Mouse (Mus musculus) gastrocnemius, postnatal 25 days (tissue): ENCODE data around the gene 4930572O03Rik. TPM values are rescaled to one million over a fixed set of nuclear protein-coding genes. Genes with fewer than 3 reads are reported as not detected.
"Not testable (repeated sequence)": the region's sequence is repeated elsewhere in the genome, so short reads cannot be mapped to it uniquely, and the experiment has no call there.

Experiments used
- DNase-seq: peaks from one replicate; pipeline ENCODE4 v3.0.0; 2022
- long read RNA-seq, 2 experiments: library from polyadenylated mRNA; stranded (forward); transcript quantifications; one replicate each; pipeline ENCODE4 v2.0.0; 2021
- total RNA-seq, 2 experiments: library from RNA; stranded (reverse); gene quantifications; 1 replicate in 1 of 2; 2 replicates in 1 of 2; pipeline ENCODE4 v1.2.3; 2021

Gene 4930572O03Rik
- total RNA-seq: not detected
- long read RNA-seq, experiment 1: 0 reads
- long read RNA-seq, experiment 2: 0 reads

DNA sequence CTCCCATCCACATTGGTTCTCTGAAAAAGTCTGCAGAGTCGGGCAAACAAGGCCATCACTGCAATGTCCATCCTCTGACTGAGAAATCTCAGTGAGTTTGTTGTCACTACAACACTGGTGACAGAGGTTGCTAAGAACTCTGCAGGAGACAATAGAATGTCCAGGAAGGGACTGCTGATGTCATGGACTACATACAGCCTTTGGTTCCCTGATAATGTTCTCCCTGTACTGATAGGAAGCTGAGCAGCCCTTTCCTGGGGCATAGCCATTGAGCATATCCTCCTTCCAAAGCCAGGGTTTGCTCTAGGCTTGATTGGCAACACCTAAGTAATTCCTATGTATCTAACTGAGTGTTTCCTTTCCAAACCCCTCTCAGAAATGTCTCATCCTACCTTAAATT, at the start of gene 4930572O03Rik:
Gene 4930572O03Rik (minus strand): TSS at position 101 of the 400 bp plus-strand sequence.
- not testable (repeated sequence) for DNase-seq

DNA sequence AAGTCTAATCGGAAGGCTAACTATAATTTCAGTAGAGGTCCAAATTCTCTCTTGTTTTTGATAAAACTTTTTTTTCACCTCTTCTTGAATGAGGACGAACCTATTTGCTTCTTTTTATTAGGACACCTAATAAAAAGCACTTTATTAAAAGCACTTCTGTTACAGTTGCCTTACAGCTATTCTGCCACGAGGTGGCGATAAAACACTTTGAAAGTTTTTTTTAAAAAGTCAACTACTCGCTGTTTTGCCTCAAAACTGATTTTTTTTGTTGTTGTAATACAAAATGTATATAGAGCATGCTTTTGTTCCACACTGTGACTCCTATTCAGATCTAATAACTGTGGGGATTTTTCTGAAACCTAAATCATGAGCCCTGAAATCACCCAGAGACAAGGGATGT, 46.0 kb upstream of the 4930572O03Rik start:
- not testable (repeated sequence) for DNase-seq

DNA sequence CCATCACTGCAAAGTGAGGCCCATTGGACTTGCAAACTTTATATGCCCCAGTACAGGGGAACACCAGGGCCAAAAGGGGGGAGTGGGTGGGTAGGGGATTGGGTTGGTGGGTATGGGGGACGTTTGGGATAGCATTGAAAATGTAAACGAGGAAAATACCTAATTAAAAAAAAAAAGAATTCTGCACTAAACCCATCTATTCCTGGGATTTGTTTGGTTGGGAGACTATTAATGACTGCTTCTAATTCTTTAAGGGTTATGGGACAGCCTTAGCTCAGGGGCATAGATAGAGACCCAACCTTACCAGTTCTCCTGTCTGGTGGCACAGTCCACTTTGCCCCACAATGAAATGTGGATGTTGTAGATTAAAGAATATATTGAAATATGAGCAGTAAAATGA, 40.9 kb upstream of the 4930572O03Rik start:
- DNase-seq: not testable (repeated sequence)

DNA sequence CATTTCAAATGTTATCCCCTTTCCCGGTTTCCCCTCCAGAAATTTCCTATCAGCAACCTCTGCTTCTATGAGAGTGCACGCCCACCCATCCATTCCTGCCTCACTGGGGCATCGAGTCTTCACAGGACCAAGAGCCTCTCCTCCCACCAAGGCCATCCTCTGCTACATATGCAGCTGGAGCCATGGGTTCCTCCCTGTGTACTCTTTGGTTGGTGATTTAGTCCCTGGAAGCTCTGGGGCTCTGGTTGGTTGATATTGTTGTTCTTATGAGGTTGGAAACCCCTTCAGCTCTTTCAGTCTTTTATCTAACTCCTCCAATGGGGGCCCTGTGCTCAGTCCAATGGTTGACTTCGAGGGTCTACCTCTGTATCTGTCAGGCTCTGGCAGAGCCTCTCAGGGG, 35.0 kb upstream of the 4930572O03Rik start:
- not testable (repeated sequence) for DNase-seq

DNA sequence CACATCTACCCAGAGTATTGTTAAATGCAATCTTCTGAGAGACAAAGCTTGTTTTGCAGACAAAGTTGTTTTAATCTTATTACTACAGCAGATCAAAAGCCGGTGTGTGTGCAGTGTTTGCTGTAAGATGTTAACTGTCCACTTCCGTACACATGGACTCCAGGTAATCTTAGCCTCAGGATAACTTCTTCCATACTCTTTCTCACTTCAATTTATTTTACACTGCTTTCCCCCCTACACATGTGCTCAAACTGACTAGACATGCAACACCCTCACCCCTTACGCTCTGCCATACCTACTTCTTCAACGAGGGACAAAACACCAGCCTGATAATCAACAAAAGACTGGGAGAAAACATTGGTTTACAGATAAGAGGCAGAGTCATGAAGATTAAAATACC, 34.0 kb upstream of the 4930572O03Rik start:
- not testable (repeated sequence) for DNase-seq

DNA sequence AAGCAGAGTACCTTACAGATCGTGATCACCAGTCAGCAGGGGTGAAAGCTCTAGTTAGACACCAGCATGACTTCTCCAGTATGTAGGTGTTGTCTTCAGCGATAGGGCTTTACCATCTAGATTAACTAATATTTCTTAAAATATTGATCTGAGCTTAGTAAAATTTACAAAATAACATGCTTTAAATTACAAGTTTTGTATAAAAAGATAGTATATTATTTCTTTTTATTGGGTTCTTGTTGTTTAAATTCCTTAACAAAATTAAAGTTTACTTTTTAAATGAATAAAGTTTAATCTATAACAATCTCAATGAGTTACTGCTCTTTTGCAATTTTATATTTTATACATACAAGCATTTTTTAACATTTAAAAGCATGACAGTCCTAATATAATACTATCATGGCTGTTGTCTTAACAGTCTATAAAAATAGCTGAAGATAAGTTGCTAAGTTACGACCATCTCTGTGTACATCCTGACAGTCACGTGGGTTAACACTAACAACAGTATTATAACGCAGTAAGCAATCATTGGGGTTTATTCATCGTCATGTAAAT, 32.9 kb upstream of the 4930572O03Rik start:
- DNase-seq: not testable (repeated sequence)

DNA sequence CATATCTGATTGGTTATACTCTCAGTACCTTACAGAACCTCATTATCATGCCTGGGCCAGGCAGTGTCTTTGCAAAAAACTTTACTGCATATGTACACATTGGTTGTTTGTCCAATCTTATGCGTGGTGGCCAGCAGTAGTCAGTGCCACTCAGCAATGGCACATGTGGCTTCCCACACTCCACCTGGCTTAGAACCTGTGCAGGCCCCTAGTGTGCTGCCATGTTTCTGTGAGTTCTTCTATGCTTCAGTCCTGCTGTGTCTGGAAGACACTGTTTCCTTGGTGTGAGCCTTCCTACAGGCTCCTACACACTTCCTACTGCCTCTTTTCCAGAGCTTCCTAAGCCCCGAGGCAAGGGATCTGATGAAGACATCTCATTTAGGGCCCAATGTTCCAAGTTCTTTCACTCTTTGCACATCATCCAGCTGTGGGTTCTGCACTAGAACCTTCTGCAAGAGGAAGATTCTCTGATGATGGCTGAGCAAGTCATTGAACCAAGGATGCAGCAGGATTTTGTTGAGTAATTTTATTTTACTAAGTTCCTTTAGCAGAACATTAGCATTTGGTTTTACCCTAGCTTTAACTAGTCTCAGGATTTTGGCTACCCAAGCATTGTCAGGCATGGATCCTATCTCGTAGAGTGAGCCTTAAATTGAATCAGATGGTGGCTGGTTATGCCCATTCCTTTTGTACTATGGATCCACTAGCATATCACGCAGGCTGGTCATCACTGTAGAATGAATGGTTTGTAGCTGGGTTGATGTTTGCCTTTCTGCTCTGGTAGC, 32.2 kb upstream of the 4930572O03Rik start:
- not testable (repeated sequence) for DNase-seq

DNA sequence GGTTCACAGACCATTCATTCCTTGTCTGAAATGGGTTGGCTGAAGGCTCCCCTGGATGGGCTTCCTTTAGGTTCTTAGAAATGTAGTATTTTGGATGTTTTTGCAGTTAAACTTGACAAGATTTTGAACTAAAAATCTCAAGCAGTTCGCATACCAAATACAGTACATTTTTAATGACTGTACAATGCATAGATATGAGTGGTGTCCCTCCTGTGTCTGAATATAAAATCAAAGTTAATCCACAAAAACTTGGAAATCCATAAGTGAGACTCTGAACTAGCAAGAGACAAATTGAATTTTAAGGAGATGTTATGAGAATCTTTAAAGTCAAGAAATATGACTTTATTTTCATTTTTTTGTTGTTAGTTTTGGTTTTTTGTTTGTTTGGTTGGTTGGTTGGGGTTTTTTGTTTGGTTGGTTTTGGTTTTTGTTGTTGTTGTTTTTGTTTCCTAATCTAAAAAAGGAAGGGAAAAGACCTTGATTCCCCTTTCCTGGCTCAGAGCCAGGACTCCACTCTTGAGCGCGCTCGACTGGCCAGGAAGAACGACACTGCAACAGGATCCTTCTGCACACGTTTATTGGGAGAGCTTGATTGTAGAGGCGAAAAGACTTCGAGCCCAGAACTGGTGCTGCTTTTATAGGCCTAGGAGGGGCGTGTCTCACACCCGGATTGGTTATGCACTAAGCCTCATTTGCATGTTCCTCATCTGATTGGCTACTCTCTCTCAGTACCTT, 24.6 kb upstream of the 4930572O03Rik start:
- not testable (repeated sequence) for DNase-seq

DNA sequence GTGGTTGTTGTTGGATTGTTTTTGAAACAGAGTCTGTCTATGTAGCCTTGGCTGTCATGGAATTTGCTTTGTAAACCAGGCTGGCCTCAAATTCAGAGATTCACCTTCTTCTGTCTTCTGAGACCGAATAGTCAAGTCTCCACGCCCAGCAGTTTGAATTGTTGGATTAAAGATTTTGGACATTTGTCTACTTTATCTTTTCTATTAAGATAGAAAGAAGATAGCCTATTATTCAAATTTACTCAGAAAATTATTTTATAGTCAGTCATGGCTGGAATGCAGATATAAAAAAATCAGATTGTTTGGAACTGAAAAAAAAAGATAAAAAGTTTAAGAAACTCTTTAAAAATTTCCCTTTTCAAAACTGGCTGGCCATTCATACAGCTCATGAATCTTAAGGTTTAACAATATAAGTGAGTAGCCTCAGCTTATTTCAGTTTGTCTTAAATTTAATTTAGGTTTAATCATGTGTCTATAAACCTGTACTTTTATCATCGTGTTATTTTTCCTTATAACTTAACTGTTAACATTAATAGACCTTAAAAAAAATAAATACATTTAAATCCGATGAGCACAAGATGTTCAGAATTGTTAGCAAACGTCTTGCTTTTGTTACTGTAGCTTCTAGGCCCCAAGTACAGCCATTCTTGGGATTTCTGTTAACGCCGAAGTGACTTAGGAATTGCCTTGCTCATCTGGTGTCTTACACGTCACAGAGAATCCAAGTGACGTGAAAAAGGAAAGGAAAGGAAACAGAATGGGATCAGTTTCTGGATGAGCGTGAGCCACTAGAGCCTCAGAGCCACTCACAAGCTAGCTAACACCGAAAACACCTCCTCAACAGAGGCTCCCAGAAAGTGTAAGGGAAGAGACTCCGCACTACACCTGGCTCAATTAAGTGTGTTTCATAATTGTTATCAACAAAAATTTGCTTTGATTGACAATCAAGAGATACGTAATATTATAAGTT, 23.4 kb upstream of the 4930572O03Rik start:
- not testable (repeated sequence) for DNase-seq

DNA sequence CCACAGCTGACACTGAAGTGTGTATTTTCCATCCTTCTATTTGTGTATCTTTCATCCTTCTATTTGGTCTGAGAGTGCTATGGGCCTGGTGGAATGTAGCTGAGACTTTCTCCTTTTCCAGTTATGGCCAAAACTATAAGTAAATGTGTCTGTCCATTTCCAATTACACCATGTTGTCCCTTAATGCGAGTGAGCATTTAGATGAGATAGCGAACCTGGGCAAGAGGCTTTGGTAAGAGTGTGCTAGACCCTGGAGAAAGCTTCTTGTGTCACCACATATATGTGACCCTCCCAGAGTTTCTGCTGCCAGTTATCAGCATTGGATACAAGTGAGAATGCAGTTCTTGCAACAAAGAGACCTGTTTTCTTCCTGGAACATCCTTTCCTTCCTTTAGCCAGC, 22.0 kb upstream of the 4930572O03Rik start:
- DNase-seq: not testable (repeated sequence)

DNA sequence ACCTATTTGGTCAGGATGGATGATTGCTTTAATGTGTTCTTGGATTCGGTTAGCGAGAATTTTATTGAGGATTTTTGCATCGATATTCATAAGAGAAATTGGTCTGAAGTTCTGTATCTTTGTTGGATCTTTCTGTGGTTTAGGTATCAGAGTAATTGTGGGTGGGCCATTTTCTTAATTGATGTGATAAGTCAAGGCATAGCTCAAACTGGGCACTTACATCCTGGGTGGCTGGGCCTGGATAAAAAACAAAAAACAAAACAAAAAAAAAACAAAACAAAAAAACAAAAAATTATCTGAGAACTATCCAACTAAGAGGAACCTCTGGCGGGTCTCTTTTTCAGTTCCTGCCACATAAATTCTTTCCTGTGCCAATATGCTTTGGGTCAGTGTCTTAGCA, 20.9 kb upstream of the 4930572O03Rik start:
- not testable (repeated sequence) for DNase-seq

DNA sequence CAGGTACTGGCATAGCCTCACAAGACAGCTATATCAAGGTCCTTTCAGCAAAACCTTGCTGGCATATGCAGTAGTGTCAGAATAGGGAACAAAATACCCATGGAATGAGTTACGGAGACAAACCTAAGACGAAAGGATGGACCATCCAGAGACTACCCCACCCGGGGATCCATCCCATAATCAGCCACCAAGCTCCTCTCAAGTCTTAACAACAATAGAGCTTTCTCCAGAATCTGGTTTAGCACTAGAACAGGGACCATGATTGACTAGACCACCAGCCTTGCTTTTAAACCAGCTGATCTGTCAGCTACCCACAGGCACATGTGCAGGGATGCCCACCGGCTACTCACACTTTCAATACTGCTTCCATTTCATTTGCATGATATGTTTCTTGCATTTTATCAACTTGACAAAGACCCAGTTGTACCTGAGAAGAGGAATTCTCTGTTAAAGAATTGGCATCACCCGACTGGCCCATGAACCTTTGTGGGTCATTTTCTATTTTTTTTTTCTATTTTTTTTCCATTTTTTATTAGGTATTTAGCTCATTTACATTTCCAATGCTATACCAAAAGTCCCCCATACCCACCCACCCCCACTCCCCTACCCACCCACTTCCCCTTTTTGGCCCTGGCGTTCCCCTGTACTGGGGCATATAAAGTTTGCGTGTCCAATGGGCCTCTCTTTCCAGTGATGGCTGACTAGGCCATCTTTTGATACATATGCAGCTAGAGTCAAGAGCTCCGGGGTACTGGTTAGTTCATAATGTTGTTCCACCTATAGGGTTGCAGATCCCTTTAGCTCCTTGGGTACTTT, 17.8 kb upstream of the 4930572O03Rik start:
- not testable (repeated sequence) for DNase-seq

DNA sequence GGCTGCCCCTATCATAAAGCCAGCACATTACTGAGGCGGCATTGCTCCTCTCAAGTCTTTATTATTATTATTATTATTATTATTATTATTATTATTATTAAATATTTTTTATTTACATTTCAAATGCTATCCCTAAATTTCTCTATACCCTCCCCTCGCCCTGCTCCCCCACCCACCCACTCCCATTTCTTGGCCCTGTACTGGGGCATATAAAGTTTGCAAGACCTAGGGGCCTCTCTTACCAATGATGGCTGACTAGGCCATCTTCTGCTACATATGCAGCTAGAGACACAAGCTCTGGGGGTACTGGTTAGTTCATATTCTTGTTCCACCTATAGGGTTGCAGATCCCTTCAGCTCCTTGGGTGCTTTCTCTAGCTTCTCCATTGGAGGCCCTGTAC, 17.1 kb upstream of the 4930572O03Rik start:
- DNase-seq: not testable (repeated sequence)

DNA sequence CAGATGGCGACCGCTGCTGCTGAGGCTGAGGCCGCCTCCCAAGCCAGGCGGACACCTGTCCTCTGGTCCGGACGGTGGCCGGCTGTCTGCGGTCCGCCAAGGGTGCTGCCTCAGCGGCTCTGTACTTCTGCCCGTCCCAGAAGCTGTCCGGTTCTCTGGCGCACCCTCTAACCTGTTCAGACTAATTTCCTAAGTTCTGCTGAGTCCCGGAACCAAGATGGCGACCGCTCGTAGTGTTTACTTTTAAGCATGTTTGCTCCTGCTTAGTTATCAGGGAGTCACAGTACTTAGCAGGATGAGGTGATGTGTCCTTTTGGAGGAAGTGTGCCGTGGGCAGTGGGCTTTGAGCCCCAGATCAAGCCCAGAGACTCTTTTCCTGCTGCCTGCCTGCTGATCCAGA, 13.9 kb upstream of the 4930572O03Rik start:
- not testable (repeated sequence) for DNase-seq

DNA sequence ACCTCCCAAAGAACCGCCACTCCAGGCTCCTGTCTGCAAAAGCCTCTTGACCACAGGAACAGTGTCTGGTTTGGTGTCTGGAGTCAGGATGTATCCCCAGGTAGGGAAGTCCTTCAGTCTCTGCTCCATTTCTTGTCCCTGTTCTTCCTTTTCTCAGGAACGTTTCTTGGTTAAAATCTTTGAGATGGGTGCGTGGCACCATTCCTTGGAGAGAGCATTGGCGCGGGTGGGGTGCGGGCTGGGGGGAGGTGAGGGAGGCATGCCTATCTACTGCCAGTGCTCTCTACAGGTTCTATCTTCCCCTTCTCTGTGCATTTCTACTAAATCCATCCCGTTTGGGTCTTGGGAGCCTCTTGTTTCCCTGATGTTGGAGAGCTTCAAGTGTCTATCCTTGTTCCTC, 7.0 kb upstream of the 4930572O03Rik start:
- DNase-seq: not testable (repeated sequence)

DNA sequence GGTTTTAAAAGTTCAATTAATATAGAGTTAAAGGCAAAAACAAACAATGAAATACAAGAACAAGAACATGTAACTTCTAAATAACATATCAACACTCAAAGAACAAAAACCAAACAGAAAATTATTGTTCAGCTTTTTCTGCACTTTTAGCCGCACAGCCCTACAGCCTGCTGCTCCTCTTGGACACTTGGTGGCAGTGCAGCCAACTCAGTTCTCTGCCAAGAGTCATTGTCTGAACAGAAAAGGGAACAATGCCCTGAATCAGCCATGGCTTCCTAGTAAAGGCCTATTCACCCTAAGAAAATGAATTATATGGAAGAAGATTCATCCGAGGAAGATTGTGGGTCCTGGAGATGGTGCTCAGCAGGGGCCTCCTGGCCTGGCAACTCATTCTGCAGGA, 4.5 kb downstream of the 4930572O03Rik start:
- not testable (repeated sequence) for DNase-seq

DNA sequence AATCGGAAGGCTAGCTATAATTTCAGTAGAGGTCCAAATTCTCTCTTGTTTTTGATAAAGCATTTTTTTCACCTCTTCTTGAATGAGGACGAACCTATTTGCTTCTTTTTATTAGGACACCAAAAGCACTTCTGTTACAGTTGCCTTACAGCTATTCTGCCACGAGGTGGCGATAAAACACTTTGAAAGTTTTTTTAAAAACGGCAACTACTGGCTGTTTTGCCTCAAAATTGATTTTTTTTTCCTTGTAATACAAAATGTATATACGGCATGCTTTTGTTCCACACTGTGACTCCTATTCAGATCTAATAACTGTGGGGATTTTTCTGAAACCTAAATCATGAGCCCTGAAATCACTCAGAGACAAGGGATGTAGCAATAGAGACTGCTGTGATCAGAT, 11.2 kb downstream of the 4930572O03Rik start:
- not testable (repeated sequence) for DNase-seq

DNA sequence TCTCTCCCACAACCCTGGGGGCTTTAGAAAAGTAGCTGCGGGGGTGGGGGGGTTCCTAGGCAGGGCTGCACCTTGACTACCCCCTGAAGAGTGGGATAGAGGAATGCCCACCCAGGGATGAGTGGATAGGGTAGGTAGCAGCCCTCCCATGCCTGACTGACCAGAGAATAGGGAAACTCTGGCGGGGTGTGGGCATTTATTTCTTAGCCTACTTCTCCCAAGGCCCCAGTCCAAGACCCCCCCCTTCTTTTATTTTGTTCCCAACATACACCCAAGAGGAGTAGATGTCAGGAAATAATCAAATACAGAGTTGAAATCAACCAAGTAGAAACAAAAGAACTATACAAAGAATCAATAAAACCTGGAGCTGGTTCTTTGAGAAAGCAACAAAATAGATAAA, 19.2 kb downstream of the 4930572O03Rik start:
- DNase-seq: not testable (repeated sequence)

DNA sequence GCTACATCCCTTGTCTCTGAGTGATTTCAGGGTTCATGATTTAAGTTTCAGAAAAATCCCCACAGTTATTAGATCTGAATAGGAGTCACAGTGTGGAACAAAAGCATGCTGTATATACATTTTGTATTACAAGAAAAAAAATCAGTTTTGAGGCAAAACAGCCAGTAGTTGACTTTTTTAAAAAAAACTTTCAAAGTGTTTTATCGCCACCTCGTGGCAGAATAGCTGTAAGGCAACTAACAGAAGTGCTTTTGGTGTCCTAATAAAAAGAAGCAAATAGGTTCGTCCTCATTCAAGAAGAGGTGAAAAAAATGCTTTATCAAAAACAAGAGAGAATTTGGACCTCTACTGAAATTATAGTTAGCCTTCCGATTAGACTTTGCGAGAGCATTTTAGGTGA, 26.8 kb downstream of the 4930572O03Rik start:
- not testable (repeated sequence) for DNase-seq

DNA sequence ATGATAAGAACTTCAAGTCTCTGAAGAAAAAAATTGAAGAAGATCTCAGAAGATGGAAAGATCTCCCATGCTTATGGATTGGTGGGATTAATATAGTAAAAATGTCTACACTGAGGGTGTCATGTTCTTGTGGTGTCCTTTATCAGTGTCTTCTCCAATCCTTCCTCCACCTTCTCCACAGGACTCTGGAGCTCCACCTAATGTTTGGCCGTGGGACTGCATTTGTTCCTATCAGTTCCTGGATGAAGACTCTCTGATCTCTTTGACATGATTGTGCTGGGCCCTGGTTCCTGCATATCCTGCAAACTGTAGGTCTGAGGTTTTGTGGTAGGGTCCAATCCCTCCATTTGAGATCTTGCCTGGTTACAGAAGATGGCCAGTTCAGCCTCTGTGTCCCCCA, 28.7 kb downstream of the 4930572O03Rik start:
- DNase-seq: not testable (repeated sequence)

DNA sequence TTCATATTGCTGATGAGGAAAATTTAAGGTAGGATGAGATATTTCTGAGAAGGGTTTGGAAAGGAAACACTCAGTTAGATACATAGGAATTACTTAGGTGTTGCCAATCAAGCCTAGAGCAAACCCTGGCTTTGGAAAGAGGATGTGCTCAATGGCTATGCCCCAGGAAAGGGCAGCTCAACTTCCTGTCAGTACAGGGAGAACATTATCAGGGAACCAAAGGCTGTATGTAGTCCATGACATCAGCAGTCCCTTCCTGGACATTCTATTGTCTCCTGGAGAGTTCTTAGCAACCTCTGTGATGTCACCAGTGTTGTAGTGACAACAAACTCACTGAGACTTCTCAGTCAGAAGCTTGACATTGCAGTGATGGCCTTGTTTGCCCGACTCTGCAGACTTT, 38.1 kb downstream of the 4930572O03Rik start, which contains the start of gene Speer4d:
Gene Speer4d (plus strand): TSS at position 301 of the 400 bp plus-strand sequence.
- not testable (repeated sequence) for DNase-seq
